Mouse (Mus musculus) heart, adult 2 months (tissue): ENCODE results near the gene Bcar3.

Experiments used
- CTCF ChIP-seq: fragments of 200-600 bp; IDR thresholded peaks from 2 replicates; pipeline ENCODE4 v1.8.1; 2022; ENCODE audit warnings: antibody characterized with exemption, mild to moderate bottlenecking, moderate library complexity
- POLR2A ChIP-seq: fragments of 200-500 bp; IDR thresholded peaks from 2 replicates; pipeline ENCODE4 v1.6.1; 2011; ENCODE audit warnings: mild to moderate bottlenecking, low read depth, low read length, control low read depth; ENCODE audit not compliant: insufficient read depth

- TF ChIP-seq CTCF (no peak), POLR2A (no peak)
Observed at GRCm38 (mm10) chr3:122565285-122565684, 271.3 kb downstream of the Bcar3 start.
